Mouse (Mus musculus): ENCODE measurements at regions not wholly inside any gene's neighbourhood (a gene's known extent, or its start where the extent isn't known, plus 50 kb on each side); places are given as distances from the start of the nearest gene placed in this dataset.

DNA sequence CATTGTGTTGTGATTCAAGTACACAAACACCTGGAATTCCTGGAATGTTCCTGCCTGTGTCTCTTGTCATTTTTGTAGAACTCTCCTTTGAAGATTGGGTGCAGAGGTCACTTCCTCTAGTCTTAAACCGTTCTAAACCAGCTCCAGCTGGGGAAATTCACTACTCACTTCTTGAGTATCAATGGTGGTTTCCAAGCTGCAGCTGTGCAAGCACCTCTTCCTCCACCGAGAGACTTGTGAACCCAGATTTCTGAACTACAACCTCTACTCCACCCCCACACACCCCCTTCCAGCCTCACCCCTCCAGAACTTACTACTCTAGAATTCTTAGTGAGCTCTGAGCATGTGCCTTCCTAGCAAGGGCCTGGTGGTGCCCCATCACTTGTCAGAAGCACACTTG, 1387.0 kb downstream of the Gsdmc2 start:
- TF ChIP-seq TCF12 (IDR thresholded peaks at IDR 0.05; ENCODE audit: insufficient read depth, poor library complexity, severe bottlenecking): no peak
- no peak for TF ChIP-seq MYOD1 (IDR thresholded peaks at IDR 0.05; ENCODE audit: control insufficient read depth in 1 of 3, insufficient read length in 2 of 3, low read depth in 2 of 3)
- TF ChIP-seq TCF3 (IDR thresholded peaks at IDR 0.05; ENCODE audit: insufficient read length, low read depth): no peak
- TF ChIP-seq CEBPB (IDR thresholded peaks at IDR 0.05; ENCODE audit: insufficient read depth, poor library complexity, severe bottlenecking): no peak
- no peak for TF ChIP-seq POLR2AphosphoS2 (IDR thresholded peaks at IDR 0.05; ENCODE audit: insufficient read length, low read depth)
- no peak for TF ChIP-seq SRF (IDR thresholded peaks at IDR 0.05; ENCODE audit: control insufficient read depth, insufficient read length, low read depth)
- H3ac ChIP-seq (ENCODE audit: control insufficient read depth, insufficient read length): no peak overlapping the region

DNA sequence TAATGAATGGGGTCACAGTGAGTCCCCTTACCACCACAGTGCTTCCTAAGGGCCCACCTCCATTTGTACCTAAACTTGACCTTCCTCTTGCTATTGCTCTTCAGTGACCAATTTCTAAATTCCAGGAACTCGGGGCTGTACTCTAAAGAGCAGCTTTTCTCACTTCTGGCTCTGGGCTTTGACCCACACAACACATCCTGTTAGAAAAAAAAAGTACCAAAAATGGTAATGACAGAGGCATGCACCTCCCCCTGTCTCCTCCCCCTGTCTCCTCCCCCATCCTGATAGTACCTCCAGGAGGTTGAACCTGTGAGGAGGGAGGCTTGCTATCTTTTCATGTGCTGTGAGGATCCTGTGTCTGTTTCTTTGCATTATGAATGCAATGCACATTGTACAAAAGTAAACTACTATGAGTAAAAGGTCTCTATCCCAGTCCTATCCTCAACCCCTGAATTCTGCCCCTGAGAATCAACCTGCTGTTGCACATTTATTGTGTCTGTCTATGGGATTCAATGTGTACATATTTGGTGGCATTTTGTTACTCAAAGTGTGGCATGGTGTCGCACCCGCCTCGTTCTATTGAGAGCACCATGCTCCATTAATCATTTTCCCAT, 1387.8 kb downstream of the Gsdmc2 start:
- Histone ChIP-seq H3K4me2 (ENCODE audit: low read depth) (no peak overlapping the region), H3K4me3 (no peak overlapping the region), H3K27me3 (ENCODE audit: control insufficient read depth, insufficient read depth, insufficient read length) (no peaks in the 10 kb centered on the region), H3K79me2 (ENCODE audit: control insufficient read depth, insufficient read depth) (no peaks in the 10 kb centered on the region), H3K36me3 (ENCODE audit: control insufficient read depth, insufficient read depth) (no peaks in the 10 kb centered on the region), H3ac (ENCODE audit: control insufficient read depth, insufficient read length) (no peak overlapping the region)
- TF ChIP-seq CEBPB (IDR thresholded peaks at IDR 0.05; ENCODE audit: insufficient read depth, poor library complexity, severe bottlenecking) (no peak), E2F4 (IDR thresholded peaks at IDR 0.05; ENCODE audit: insufficient read depth) (no peak), USF1 (IDR thresholded peaks at IDR 0.05; ENCODE audit: low read depth) (no peak), MYOG (IDR thresholded peaks at IDR 0.05; ENCODE audit: control insufficient read depth in 1 of 3, insufficient read depth in 1 of 3, insufficient read length in 2 of 3, low read depth in 2 of 3) (no peak), POLR2AphosphoS2 (IDR thresholded peaks at IDR 0.05; ENCODE audit: insufficient read length, low read depth) (no peak), POLR2A (IDR thresholded peaks at IDR 0.05; ENCODE audit: insufficient read length, low read depth) (no peak), MAX (IDR thresholded peaks at IDR 0.05; ENCODE audit: low read depth) (no peak), REST (IDR thresholded peaks at IDR 0.05; ENCODE audit: insufficient read depth, insufficient read length) (no peak), TCF3 (IDR thresholded peaks at IDR 0.05; ENCODE audit: insufficient read length, low read depth) (no peak), MYOD1 (IDR thresholded peaks at IDR 0.05; ENCODE audit: control insufficient read depth in 1 of 3, insufficient read length in 2 of 3, low read depth in 2 of 3) (no peak), TCF12 (IDR thresholded peaks at IDR 0.05; ENCODE audit: insufficient read depth, poor library complexity, severe bottlenecking) (no peak), SRF (IDR thresholded peaks at IDR 0.05; ENCODE audit: control insufficient read depth, insufficient read length, low read depth) (no peak)

More for the DNA sequence above, 1387.0 kb downstream of the Gsdmc2 start:
- Histone ChIP-seq H3K79me2 (ENCODE audit: control insufficient read depth, insufficient read depth) (no peaks in the 10 kb centered on the region), H3K4me2 (ENCODE audit: low read depth) (no peak overlapping the region), H3K36me3 (ENCODE audit: control insufficient read depth, insufficient read depth) (no peaks in the 10 kb centered on the region), H3K4me3 (no peak overlapping the region), H3K27me3 (ENCODE audit: control insufficient read depth, insufficient read depth, insufficient read length) (no peaks in the 10 kb centered on the region)

DNA sequence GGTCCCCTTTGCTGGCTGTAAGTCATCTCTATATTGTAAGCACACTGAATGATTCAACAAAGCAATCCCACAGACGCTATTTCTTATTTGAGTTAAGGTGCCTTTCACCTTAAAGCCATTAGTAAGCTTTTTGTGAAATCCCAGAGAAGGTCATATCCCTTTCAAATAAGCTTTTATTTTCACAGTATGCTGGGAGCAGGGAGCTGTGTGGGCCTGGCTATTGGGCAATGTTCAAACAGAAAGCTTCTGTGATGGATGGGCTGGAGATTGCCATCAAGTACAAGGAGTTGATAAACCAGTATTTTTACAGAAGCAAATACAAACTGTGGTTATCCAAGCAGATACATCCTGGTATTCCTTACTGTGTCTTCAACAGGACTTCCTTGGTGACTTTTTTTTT, 1389.0 kb downstream of the Gsdmc2 start:
- H3K79me2 ChIP-seq (ENCODE audit: control insufficient read depth, insufficient read depth): no peaks in the 10 kb centered on the region
- TF ChIP-seq MYOD1 (IDR thresholded peaks at IDR 0.05; ENCODE audit: control insufficient read depth in 1 of 3, insufficient read length in 2 of 3, low read depth in 2 of 3) (no peak), MYOG (IDR thresholded peaks at IDR 0.05; ENCODE audit: control insufficient read depth in 1 of 3, insufficient read depth in 1 of 3, insufficient read length in 2 of 3, low read depth in 2 of 3) (no peak), TCF12 (IDR thresholded peaks at IDR 0.05; ENCODE audit: insufficient read depth, poor library complexity, severe bottlenecking) (no peak)

DNA sequence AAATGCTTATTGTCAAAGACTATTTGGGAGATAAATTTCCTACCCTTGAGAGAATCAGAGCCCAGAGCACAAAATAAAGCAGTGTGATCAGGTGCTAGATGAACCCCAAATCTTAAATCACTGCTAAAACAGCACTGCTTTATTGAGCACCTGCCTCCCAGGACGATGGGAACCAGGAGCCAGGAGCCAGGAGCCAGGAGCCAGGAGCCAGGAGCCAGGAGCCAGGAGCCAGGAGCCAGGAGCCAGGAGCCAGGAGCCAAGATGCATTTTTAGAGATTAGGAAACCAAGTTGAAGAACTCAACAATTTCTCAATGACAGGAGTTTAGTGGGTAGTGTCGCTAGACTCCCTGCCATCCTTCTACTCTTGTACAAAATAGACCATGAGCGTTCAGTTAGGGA, 1396.9 kb downstream of the Gsdmc2 start:
- H3K79me2 ChIP-seq (ENCODE audit: control insufficient read depth, insufficient read depth): no peaks in the 10 kb centered on the region
- H3K27me3 ChIP-seq (ENCODE audit: control insufficient read depth, insufficient read depth, insufficient read length): no peaks in the 10 kb centered on the region
- TF ChIP-seq CEBPB (IDR thresholded peaks at IDR 0.05; ENCODE audit: insufficient read depth, poor library complexity, severe bottlenecking) (no peak), TCF3 (IDR thresholded peaks at IDR 0.05; ENCODE audit: insufficient read length, low read depth) (no peak), REST (IDR thresholded peaks at IDR 0.05; ENCODE audit: insufficient read depth, insufficient read length) (no peak), MYOD1 (IDR thresholded peaks at IDR 0.05; ENCODE audit: control insufficient read depth in 1 of 3, insufficient read length in 2 of 3, low read depth in 2 of 3) (no peak), MYOG (IDR thresholded peaks at IDR 0.05; ENCODE audit: control insufficient read depth in 1 of 3, insufficient read depth in 1 of 3, insufficient read length in 2 of 3, low read depth in 2 of 3) (no peak), TCF12 (IDR thresholded peaks at IDR 0.05; ENCODE audit: insufficient read depth, poor library complexity, severe bottlenecking) (no peak), USF1 (IDR thresholded peaks at IDR 0.05; ENCODE audit: low read depth) (no peak), MAX (IDR thresholded peaks at IDR 0.05; ENCODE audit: low read depth) (no peak), E2F4 (IDR thresholded peaks at IDR 0.05; ENCODE audit: insufficient read depth) (no peak), SRF (IDR thresholded peaks at IDR 0.05; ENCODE audit: control insufficient read depth, insufficient read length, low read depth) (no peak), POLR2A (IDR thresholded peaks at IDR 0.05; ENCODE audit: insufficient read length, low read depth) (no peak), POLR2AphosphoS2 (IDR thresholded peaks at IDR 0.05; ENCODE audit: insufficient read length, low read depth) (no peak)
- no peak overlapping the region for H3ac ChIP-seq (ENCODE audit: control insufficient read depth, insufficient read length)
- H3K36me3 ChIP-seq (ENCODE audit: control insufficient read depth, insufficient read depth): no peaks in the 10 kb centered on the region
- no peak overlapping the region for H3K4me2 ChIP-seq (ENCODE audit: low read depth)
- H3K4me3 ChIP-seq: no peak overlapping the region

More for the DNA sequence above, 1389.0 kb downstream of the Gsdmc2 start:
- Histone ChIP-seq H3K4me3 (no peak overlapping the region), H3K36me3 (ENCODE audit: control insufficient read depth, insufficient read depth) (no peaks in the 10 kb centered on the region), H3K27me3 (ENCODE audit: control insufficient read depth, insufficient read depth, insufficient read length) (no peaks in the 10 kb centered on the region), H3ac (ENCODE audit: control insufficient read depth, insufficient read length) (no peak overlapping the region), H3K4me2 (ENCODE audit: low read depth) (no peak overlapping the region)

DNA sequence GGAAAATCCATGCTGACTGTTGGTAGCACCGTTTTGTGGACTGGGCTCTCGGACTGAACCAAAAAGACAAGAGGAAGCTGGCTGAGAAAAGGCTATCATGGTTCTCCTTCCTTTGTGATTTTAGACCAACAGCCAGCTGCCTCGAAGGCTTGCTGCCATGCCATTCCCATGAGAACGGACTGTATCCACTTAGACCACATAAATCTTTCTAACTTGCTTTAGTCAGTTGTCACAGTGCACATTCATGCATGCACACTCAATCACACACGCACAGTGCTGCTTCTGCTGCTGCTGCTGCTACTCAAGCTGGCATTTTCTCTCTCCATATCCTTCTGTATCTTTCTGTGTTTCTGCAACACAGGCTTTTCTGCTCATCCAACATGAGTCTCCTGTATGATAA, 1405.8 kb downstream of the Gsdmc2 start:
- no peak overlapping the region for H3ac ChIP-seq (ENCODE audit: control insufficient read depth, insufficient read length)
- no peak overlapping the region for H3K4me3 ChIP-seq
- no peak overlapping the region for H3K4me2 ChIP-seq (ENCODE audit: low read depth)
- no peaks in the 10 kb centered on the region for H3K27me3 ChIP-seq (ENCODE audit: control insufficient read depth, insufficient read depth, insufficient read length)
- H3K79me2 ChIP-seq (ENCODE audit: control insufficient read depth, insufficient read depth): no peaks in the 10 kb centered on the region
- H3K36me3 ChIP-seq (ENCODE audit: control insufficient read depth, insufficient read depth): no peaks in the 10 kb centered on the region
- TF ChIP-seq POLR2A (IDR thresholded peaks at IDR 0.05; ENCODE audit: insufficient read length, low read depth) (no peak), E2F4 (IDR thresholded peaks at IDR 0.05; ENCODE audit: insufficient read depth) (no peak), TCF12 (IDR thresholded peaks at IDR 0.05; ENCODE audit: insufficient read depth, poor library complexity, severe bottlenecking) (no peak), POLR2AphosphoS2 (IDR thresholded peaks at IDR 0.05; ENCODE audit: insufficient read length, low read depth) (no peak), SRF (IDR thresholded peaks at IDR 0.05; ENCODE audit: control insufficient read depth, insufficient read length, low read depth) (no peak), CEBPB (IDR thresholded peaks at IDR 0.05; ENCODE audit: insufficient read depth, poor library complexity, severe bottlenecking) (no peak), REST (IDR thresholded peaks at IDR 0.05; ENCODE audit: insufficient read depth, insufficient read length) (no peak), MAX (IDR thresholded peaks at IDR 0.05; ENCODE audit: low read depth) (no peak)
